Mouse (Mus musculus): ENCODE data around the gene Tmem235.
"Not testable (repeated sequence)": the region's sequence is repeated elsewhere in the genome, so short reads cannot be mapped to it uniquely, and the experiment has no call there.

Tmem235 gene

DNA sequence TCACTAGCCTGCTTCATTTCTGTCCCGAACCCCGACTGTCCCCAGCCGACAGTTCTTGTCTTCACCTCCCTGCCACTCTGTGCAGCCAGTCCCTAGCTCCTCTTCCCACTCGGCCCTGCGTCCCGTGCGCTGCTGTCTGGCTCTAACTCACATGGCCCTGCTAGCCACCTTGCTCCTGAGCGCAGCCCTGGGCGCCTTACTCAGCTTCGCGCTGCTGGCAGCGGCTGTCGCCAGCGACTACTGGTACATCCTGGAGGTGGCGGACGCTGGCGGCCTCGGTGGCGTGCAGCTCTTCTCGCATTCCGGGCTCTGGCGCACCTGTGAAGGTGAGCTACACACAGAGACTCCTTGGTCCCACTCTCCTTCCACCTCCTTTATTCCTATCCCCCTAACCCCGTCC, at the start of gene Tmem235:
TSS of gene Tmem235 (plus strand) at position 152 of the 400 bp plus-strand sequence.
- DNase-seq: peak in 1 of 2 experiments; percentile 12

DNA sequence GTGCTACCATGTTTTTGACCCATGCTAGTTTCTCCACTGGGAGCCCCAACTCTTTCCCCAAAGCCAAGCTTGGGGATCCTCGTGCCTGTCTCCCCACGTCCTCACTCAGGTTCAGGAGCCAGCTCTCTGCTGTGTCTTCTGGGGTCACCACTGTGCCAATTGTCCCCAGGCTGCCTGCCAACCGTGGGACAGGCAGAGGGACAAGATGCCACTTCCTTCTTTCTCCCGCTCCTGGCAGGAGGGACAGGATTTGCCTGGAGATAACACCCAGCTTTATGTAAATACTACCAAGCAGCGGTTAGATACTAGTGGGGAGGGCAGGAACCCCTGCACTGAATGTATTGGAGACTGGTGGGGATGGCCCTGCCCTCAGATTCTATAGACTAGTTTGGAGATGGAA, 46.7 kb upstream of the Tmem235 start:
- no peak for DNase-seq

GRCm38 (mm10) chr11:117814704-117815366, 45.7 kb upstream of the Tmem235 start:
- DNase-seq: no peak

- not testable (repeated sequence) for DNase-seq
Measured at GRCm38 (mm10) chr11:117815850-117816249, 44.7 kb upstream of the Tmem235 start.

DNA sequence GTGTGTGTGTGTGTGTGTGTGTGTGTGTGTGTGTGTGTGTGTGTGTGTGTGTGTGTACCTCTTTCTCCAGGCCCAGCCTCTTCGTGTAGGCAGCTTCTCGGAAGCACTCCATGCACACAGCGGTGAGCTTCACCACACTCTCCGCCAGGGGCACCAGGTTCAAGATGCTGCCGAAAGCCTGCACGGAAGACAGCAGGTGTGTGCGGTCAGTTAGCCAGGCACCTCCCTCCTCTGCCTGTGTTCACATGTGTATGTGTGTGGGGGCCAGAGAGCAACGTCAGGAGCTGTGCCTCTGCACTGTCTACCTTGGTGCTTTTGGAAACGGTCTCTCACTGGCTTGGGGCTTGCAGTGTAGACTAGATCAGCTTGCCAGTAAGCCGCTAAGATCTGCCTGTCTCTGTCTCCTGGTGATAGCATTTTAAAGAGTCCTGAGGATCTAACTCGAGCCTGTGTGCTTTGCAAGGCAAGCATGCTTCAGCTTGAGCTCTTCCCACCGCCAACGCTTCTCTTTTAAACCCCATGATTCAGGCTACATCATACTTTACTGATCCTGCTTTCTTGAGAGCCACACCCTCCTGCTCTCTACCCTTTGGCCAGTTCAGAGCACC, 44.1 kb upstream of the Tmem235 start:
- no peak for DNase-seq

DNA sequence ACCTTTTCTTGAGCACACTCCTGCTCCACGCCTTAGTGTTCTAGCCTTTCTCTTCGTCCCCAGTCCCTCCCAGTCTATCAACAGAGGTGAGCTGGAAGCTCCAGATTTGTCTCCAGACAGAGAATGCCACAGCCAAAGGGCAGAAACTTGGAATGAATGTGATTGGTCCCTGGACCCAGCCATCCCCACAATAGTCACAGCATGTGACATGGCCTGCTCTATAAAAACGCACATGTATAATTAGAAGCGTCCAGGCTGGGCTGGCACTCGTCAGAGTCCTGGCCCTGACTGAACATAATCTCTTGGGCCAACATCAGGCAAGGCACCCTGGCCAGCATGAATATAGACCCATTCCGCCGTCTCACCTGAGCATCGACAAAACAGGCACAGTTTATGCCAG, 41.5 kb upstream of the Tmem235 start:
- no peak for DNase-seq

- no peak for DNase-seq
Measured at GRCm38 (mm10) chr11:117820173-117820572, 40.4 kb upstream of the Tmem235 start.

DNA sequence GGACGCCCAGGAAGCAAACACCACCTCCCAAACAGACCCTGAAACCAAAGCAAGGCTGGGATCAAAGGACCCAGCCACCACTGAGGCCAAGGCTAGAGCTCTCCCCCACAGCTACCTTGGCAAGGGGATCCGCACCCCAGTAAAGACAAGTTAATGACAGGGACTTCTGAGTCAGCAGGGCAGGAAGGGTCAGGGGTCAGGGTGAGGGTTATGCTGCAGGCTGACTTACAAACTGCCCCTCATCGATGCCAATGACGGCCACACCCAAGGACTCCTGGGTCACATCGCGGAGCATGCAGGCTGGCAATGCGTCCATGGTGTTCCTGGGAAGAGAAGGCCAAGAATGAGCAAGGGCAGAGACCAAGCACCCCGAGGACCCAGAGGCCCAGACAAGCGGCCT, 38.7 kb upstream of the Tmem235 start:
- no peak for DNase-seq

- no peak for DNase-seq
Measured at GRCm38 (mm10) chr11:117822728-117823241, 37.8 kb upstream of the Tmem235 start.

GRCm38 (mm10) chr11:117823411-117823810, 37.1 kb upstream of the Tmem235 start:
- no peak for DNase-seq

DNA sequence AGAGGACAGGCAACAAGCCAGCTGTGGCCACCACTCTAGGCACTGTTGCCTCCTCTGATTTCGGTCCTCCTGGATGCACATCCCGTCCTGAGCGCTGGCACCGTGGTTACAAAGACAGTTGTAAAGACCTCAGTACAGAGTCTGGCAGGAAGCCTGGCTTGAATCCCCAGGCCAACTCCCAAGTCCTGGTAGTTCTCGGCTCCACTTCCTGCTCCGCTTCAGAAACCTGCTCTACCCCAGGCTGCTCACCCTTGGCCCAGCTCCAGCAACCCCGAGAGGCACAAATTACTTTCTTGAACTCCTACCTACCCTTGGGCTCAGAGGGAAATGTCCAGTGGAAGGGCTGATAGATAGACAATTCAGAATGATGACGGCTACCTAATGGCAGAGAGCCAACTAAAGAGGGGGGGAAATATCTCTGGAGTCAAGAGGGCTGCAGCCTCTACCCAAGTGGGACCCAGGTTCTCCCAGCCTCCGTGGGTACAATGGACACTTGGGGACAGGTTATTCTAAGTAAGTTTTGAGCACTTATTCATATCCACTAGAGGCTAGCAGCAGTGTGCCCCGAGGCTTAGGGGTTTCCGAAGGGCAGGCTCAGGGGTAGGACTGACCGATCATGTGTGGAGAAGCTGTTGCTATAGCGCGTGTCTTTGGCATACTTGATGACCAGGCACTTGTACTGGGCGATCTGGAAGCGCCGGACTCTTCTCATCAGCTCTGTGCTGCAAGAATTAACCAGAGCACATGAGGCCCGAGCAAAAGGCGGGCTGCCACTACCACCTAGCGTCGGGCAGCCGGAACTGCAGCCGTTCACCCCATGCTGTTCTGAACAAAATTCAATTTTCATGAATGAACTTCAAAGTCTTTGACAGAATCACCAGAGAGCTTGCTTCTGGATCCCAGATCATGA, 36.2 kb upstream of the Tmem235 start:
- peak; percentile 85 to 86 for DNase-seq

DNA sequence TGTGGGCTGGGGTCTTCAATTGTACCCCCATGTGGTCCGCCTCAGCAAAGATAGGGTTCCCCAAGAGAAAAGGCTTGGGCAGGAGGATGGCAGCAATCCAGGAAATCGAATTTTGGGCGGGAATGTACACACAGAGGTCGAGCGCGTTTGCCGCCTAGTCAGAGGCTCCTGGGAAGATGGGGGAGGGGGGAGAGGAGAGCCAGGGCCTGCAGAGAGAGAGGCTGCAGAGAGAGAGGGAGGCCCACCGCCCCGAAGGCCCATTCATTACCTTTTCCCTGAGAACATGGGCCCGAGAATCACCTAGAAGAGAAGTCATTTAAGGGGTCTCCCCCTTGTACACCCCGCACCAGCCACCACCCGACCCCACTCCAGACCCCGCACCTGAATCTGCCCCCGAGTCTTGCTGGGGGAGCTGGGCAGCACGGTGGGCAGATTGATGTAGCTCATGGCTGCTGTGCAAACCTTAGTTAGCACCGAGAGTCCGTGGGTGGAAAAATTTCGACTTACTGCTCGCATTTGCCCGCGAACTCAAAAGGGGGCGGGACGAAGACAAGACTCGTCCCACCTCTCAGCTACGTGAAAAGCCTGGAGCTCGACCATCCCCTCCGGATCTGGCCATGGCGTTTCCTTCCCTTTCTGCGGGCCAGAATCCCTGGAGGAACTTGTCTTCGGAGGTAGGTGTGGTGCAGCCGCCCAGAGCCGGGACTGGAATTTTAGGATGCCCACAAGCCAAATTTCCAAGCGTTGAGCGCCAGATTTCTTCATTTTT, 35.0 kb upstream of the Tmem235 start, which contains the start of the genes Afmid and Tk1:
TSS of gene Afmid (plus strand) at position 592 of the 769 bp plus-strand sequence.
TSS of gene Tk1 (minus strand) at position 760 of the 769 bp plus-strand sequence.
- DNase-seq: peak; percentile 33 to 36

GRCm38 (mm10) chr11:117826164-117826563, 34.4 kb upstream of the Tmem235 start:
- DNase-seq: no peak

DNA sequence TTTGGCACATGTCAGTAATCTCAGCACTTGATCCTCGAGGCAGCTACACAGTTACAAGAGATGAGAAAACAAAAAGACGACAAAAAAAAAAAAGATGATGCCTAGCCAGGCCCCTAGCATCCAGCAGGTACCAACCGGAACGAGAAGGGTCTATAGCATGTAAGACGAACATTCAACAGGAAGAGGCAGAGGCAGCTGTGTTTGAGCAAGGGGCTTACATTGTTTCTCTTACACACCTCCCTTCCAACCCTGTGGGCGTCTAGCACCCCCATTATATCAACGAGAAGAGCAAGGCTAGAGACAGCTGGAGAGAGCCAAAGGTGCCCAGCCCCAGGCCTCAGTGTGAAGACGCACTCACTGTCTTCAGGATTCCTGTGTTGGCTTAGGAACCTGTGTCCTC, 33.6 kb upstream of the Tmem235 start:
- DNase-seq: no peak

DNA sequence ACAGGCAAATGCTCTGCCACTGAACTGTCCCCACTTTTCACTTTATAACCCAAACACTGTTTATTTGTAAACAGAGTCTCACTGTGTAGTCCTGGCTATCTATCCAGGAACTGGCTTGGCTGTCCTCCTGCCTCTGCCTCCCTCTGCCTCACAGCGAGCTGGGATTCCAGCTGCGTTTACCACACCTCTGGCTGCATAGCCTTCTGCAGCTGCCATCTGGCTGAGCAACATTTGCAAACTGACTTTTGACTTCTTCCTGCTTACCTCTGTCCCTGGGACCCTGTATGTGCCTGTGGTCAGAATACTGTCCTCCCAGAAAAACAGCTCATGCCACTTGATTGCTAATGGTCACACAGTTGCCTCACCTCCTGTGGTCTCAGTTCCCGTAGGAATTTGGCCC, 33.2 kb upstream of the Tmem235 start:
- DNase-seq: no peak

GRCm38 (mm10) chr11:117828149-117828887, 32.2 kb upstream of the Tmem235 start:
- DNase-seq: peak; percentile 82

DNA sequence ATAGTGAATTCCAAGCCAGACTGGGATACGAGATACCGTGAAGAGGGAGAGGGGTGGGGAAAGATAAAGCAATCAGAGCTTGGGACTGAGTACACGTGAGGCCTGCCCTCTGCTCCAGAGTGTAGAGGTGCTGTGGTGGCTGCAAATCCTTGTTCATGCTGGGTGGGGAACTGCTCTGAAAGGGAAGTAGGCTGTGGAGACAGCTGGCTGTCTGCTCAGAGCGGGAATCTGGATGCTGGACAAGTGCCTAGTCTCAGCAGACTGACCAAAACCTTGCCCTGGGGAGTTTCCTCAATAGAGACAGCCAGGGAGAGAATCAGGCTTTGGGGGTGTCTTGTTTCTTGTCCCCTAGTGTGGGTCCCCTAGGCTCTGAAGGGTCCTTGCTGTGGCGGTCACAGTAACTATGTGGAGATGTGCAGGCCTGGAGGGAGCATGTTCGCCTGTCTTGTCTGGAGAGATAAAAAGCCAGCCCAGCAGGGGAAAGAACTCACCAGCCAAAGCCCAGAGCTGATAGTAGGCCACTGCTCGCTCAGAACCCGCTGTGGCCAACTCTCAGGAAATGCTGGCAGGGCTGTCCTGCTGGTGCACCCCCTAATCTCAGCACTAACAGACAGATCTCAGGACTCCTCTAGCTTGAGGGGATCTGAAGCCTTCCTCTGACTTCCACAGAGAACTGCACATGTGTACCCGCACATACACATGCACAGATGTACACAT, 31.5 kb upstream of the Tmem235 start:
- DNase-seq: no peak

DNA sequence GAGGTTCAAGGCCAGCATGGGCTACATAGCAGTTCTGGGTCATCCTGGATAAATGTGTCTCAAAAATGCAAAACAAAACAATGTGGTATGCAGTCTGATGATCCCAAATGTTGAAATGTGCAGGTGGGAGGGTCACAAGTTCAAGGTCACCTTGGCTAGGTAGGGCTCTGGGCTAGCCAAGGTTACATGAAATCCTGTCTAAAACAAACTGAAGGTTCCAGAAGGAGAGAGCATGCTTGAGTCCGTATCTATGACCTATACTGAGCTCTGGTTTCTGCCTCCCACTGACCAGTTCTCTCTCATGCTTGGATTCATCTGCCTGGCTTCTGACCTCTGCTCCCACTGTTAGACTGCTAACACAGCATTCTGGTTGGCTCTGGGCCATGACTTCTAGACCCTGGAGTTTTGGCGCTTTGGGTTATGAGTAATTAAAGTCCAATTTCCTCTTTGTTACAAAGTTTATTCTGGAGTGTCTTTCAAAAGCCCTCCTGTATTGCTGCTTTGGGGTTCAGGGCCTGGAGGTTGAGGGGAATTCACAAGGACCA, 30.8 kb upstream of the Tmem235 start:
- no peak for DNase-seq

- no peak for DNase-seq
Measured at GRCm38 (mm10) chr11:117830401-117830800, 30.2 kb upstream of the Tmem235 start.

- peak; percentile 94 to 95 for DNase-seq
Measured at GRCm38 (mm10) chr11:117832086-117832969, 28.2 kb upstream of the Tmem235 start.

All from B cell, adult 2 months (primary cell).